12 mouse cellular contexts compared by ENCODE assay signal in genomic region chr4:141420192-141420829, GRCm38 (mm10). TPM values are rescaled to one million over a fixed set of nuclear protein-coding genes. Genes with fewer than 3 reads are reported as not detected.
DNase-seq lines count a peak whose midpoint lies in the region; ATAC-seq and TF ChIP-seq lines count a peak whose summit lies in the region.
"Had no signal": no experiment of that assay in that cellular context is flagged by ENCODE, and none has a peak within 500 bp of the region (broad histone marks: within the 10 kb centered on the region; RNA-seq: fewer than 3 reads in every experiment).

Gene Hspb7 (plus strand): TSS chr4:141420779.

- H3ac ChIP-seq in myocyte (ENCODE audit: control insufficient read depth, insufficient read length), result no peak within 1 kb of the TSS

- H3K4me2 ChIP-seq in lung, embryonic 15.5 days, result 0 out of 2 replicates have a peak within 1 kb of the TSS, but pooled peaks have one; percentile 8
- peak within 1 kb of the TSS; percentile 77 for H3K4me2 ChIP-seq in heart, postnatal 0 days (ENCODE audit: low read depth, low read length)
- H3K4me2 ChIP-seq in myocyte (ENCODE audit: low read depth), result peak within 1 kb of the TSS; percentile 48
- H3K4me2 ChIP-seq: midbrain, embryonic 12.5 days had no signal

- no peak for ATAC-seq in lung, embryonic 15.5 days (ENCODE audit: borderline replicate concordance, extremely low read depth, low FRiP score, low TSS enrichment)
- no peak for ATAC-seq in heart, postnatal 0 days (ENCODE audit: insufficient read depth, low read depth)

- H3K9ac ChIP-seq in lung, embryonic 15.5 days, result no peak within 1 kb of the TSS
- peak within 1 kb of the TSS; percentile 99 for H3K9ac ChIP-seq in heart, postnatal 0 days (replicated peaks; ENCODE audit: low read depth, low read length)
- H3K9ac ChIP-seq: midbrain, embryonic 12.5 days had no signal

- H3K79me2 ChIP-seq in myocyte (ENCODE audit: control insufficient read depth, insufficient read depth), result no peaks in the 10 kb centered on the region

- H3K4me1 ChIP-seq in lung, embryonic 15.5 days, result peaks cover 22% of the 10 kb centered on the region
- H3K4me1 ChIP-seq in heart, postnatal 0 days (ENCODE audit: control insufficient read depth, insufficient read depth), result peaks cover 24% of the 10 kb centered on the region
- H3K4me1 ChIP-seq: midbrain, embryonic 12.5 days had no signal

- TF ChIP-seq CTCF in heart, postnatal 0 days (IDR thresholded peaks at IDR 0.05; ENCODE audit: low read depth), result no peak

- no peak for TF ChIP-seq EP300 in heart, postnatal 0 days (IDR thresholded peaks at IDR 0.05; ENCODE audit: low read depth)

- TF ChIP-seq POLR2A in myocyte (IDR thresholded peaks at IDR 0.05; ENCODE audit: insufficient read length, low read depth), result no peak

- H3K9me3 ChIP-seq in lung, embryonic 15.5 days, result no peaks in the 10 kb centered on the region
- H3K9me3 ChIP-seq in heart, postnatal 0 days (replicated peaks; ENCODE audit: control insufficient read depth, low read length), result no peaks in the 10 kb centered on the region

- intact Hi-C loops in left cerebral cortex, postnatal 4 days (cut with DNase I), result no loop called here

- H3K27ac ChIP-seq in lung, embryonic 15.5 days, result peak within 1 kb of the TSS; percentile 54
- H3K27ac ChIP-seq in heart, postnatal 0 days (ENCODE audit: low read depth), result peak within 1 kb of the TSS; percentile 99
- H3K27ac ChIP-seq: midbrain, embryonic 12.5 days had no signal

- 30% methylated on average over 9 of the region's 9 CpGs for WGBS in lung, embryonic 15.5 days
- WGBS in heart, postnatal 0 days, result 29% methylated on average over 9 of the region's 9 CpGs

- peaks cover 6% of the 10 kb centered on the region; the same call in 1 of the 2 replicates for H3K27me3 ChIP-seq in lung, embryonic 15.5 days
- H3K27me3 ChIP-seq in heart, postnatal 0 days (ENCODE audit: control insufficient read depth, insufficient read depth, low read length), result no peaks in the 10 kb centered on the region
- H3K27me3 ChIP-seq in myocyte (ENCODE audit: control insufficient read depth, insufficient read depth, insufficient read length), result no peaks in the 10 kb centered on the region

- DNase-seq in lung, postnatal 10 days, result no peak
- no peak for DNase-seq in gastrocnemius, postnatal 25 days
- no peak for DNase-seq in heart, postnatal 0 days (ENCODE audit: low spot score)
- DNase-seq in right cerebral cortex, postnatal 14 days, result no peak
- no peak for DNase-seq in left cerebral cortex, postnatal 4 days
- DNase-seq in cerebellum, postnatal 36 days, result no peak
- DNase-seq: liver; spleen, adult 18-20 months had no signal

- 0 out of 2 replicates have a peak within 1 kb of the TSS, but pooled peaks have one; percentile 10 for H3K4me3 ChIP-seq in lung, embryonic 15.5 days
- H3K4me3 ChIP-seq in heart, postnatal 0 days (ENCODE audit: low read depth, low read length), result peak within 1 kb of the TSS; percentile 83
- peak within 1 kb of the TSS; percentile 8 for H3K4me3 ChIP-seq in myocyte
- H3K4me3 ChIP-seq: midbrain, embryonic 12.5 days had no signal

- H3K36me3 ChIP-seq in lung, embryonic 15.5 days, result no peaks in the 10 kb centered on the region
- H3K36me3 ChIP-seq in heart, postnatal 0 days (replicated peaks; ENCODE audit: control insufficient read depth, insufficient read depth, low read length), result peaks cover 16% of the 10 kb centered on the region
- H3K36me3 ChIP-seq in myocyte (ENCODE audit: control insufficient read depth, insufficient read depth), result no peaks in the 10 kb centered on the region
- H3K36me3 ChIP-seq: midbrain, embryonic 12.5 days had no signal

TF ChIP-seq in myocyte, 11 proteins besides CTCF, POLR2A, EP300 and RAD21:
- no peak for TF ChIP-seq MAX (IDR thresholded peaks at IDR 0.05; ENCODE audit: low read depth)
- TF ChIP-seq MYOD1 (IDR thresholded peaks at IDR 0.05; ENCODE audit: control insufficient read depth in 1 of 3, insufficient read length in 2 of 3, low read depth in 2 of 3), result peak in 1 of 3 experiments; percentile 10
- TF ChIP-seq TCF3 (IDR thresholded peaks at IDR 0.05; ENCODE audit: insufficient read length, low read depth), result no peak

RNA-seq across cellular contexts. Expression of gene Hspb7, which starts in this region (rescaled TPM):
- 3.2 and 4.8 TPM in 2 replicates for polyA plus RNA-seq in lung, embryonic 15.5 days (2015; fragmentation: Nextera tagmentation; extraction: Ambion mirVana)
- total RNA-seq in gastrocnemius, postnatal 25 days (2021), result 1,000 to 10,000 TPM in 1 of 2 experiments, 100 to 1,000 TPM in 1; 347 to 1,168 TPM
- 556 and 673 TPM in 2 replicates for total RNA-seq in heart, postnatal 0 days (2014; rRNA removed; ENCODE audit: low replicate concordance)
- 195 and 203 TPM in 2 replicates for polyA plus RNA-seq in heart, postnatal 0 days (2015; fragmentation: Nextera tagmentation; extraction: Ambion mirVana)
- 31.1 TPM for polyA plus RNA-seq in myocyte (2012; fragmentation: generic; extraction: Trizol)
- not detected for total RNA-seq in left cerebral cortex, postnatal 4 days (2021)
- total RNA-seq: neutrophil, adult 5-6 weeks had no signal

Comparison
In these comparisons a context has a peak if more than half of its experiments do, and no peak if none do; other contexts are left out.
1. RNA of gene Hspb7 (total RNA-seq): 347 to 1,168 TPM in gastrocnemius, postnatal 25 days and 556 to 673 TPM in heart, postnatal 0 days; not detected in left cerebral cortex, postnatal 4 days; every median in the first group is over 100 times any median in the second.
2. H3K4me2 ChIP-seq: peak in every context shown above with its lines; median percentile 77 in heart, postnatal 0 days; 48 in myocyte; 8 in lung, embryonic 15.5 days.
3. H3K4me3 ChIP-seq: peak in every context shown above with its lines; median percentile 83 in heart, postnatal 0 days; 10 in lung, embryonic 15.5 days; 8 in myocyte.